Mouse (Mus musculus) macrophage (primary cell): Measurements from ENCODE around the gene Slc12a6. TPM values are rescaled to one million over a fixed set of nuclear protein-coding genes. Genes with fewer than 3 reads are reported as not detected.

Source experiments
- H3K27ac ChIP-seq: fragments of 350-480 bp; formaldehyde crosslinking; 2 replicates; pipeline ENCODE4 v1.9.0; 2021
- H3K36me3 ChIP-seq: fragments of 350-480 bp; formaldehyde crosslinking; 2 replicates; pipeline ENCODE4 v1.9.0; 2021; ENCODE audit errors: inconsistent target
- H3K4me3 ChIP-seq: fragments of 350-480 bp; formaldehyde crosslinking; 2 replicates; pipeline ENCODE4 v1.9.0; 2021; ENCODE audit errors: inconsistent target
- H3K79me2 ChIP-seq: fragments of 350-480 bp; formaldehyde crosslinking; 2 replicates; pipeline ENCODE4 v1.9.0; 2021; ENCODE audit errors: inconsistent target
- WGBS: methylation state at CpG from one replicate; pipeline ENCODE4 v1.1.7; 2026; ENCODE audit warnings: inconsistent platforms; ENCODE audit not compliant: missing documents; 5-methylcytosine and 5-hydroxymethylcytosine counted together
- polyA plus RNA-seq: library from polyadenylated mRNA; stranded (reverse); fragments of 250-400 nt; gene quantifications from 3 replicates; pipeline ENCODE4 v1.2.4, GENCODE M21; 2018; ENCODE audit warnings: inconsistent platforms

Slc12a6 gene
- polyA plus RNA-seq, 1 experiment from 2014 or later, result 65.3 TPM

GRCm38 (mm10) chr2:112247323-112247722, 18.3 kb upstream of the Slc12a6 start:
- Histone ChIP-seq H3K27ac (no peak overlapping the region), H3K4me3 (no peak overlapping the region), H3K79me2 (no peaks in the 10 kb centered on the region), H3K36me3 (no peaks in the 10 kb centered on the region)
- 34% methylated on average over 10 of the region's 10 CpGs for WGBS

- Histone ChIP-seq H3K79me2 (no peaks in the 10 kb centered on the region), H3K27ac (no peak overlapping the region), H3K4me3 (no peak overlapping the region), H3K36me3 (no peaks in the 10 kb centered on the region)
- WGBS, result 92% methylated on average over 10 of the region's 10 CpGs
Measured at GRCm38 (mm10) chr2:112249780-112250453, 15.7 kb upstream of the Slc12a6 start.

GRCm38 (mm10) chr2:112254675-112255515, 10.7 kb upstream of the Slc12a6 start:
- Histone ChIP-seq H3K36me3 (no peaks in the 10 kb centered on the region), H3K27ac (no peak overlapping the region), H3K4me3 (no peak overlapping the region), H3K79me2 (no peaks in the 10 kb centered on the region)
- WGBS, result 68% methylated on average over 7 of the region's 7 CpGs

- H3K27ac ChIP-seq, result no peak within 1 kb of the TSS
- H3K4me3 ChIP-seq, result no peak within 1 kb of the TSS
- peaks cover 23% of the 10 kb centered on the region; the same call in 1 of the 2 replicates for H3K79me2 ChIP-seq
- 70% methylated on average over 8 of the region's 10 CpGs for WGBS
- H3K36me3 ChIP-seq, result no peaks in the 10 kb centered on the region
Measured at GRCm38 (mm10) chr2:112259241-112259962, 6.2 kb upstream of the Slc12a6 start, which contains the start of gene Nutm1. Nutm1 (minus strand) TSS chr2:112259291.

- Histone ChIP-seq H3K27ac (peak within 1 kb of the TSS; percentile 28; the same call in 1 of the 2 replicates), H3K36me3 (no peaks in the 10 kb centered on the region), H3K79me2 (peaks cover 44% of the 10 kb centered on the region), H3K4me3 (peak within 1 kb of the TSS; percentile 82)
- under 1% methylated on average over 36 of the region's 36 CpGs for WGBS
Measured at GRCm38 (mm10) chr2:112261748-112262653, 3.6 kb upstream of the Slc12a6 start, which contains the start of gene Nop10. Nop10 (plus strand) TSS chr2:112261926.

GRCm38 (mm10) chr2:112262779-112263295, 2.8 kb upstream of the Slc12a6 start:
- H3K27ac ChIP-seq, result no peak overlapping the region

GRCm38 (mm10) chr2:112264364-112264763, 1.3 kb upstream of the Slc12a6 start:
- no peak overlapping the region for H3K27ac ChIP-seq
- H3K4me3 ChIP-seq, result no peak overlapping the region
- H3K36me3 ChIP-seq, result no peaks in the 10 kb centered on the region
- peaks cover 64% of the 10 kb centered on the region for H3K79me2 ChIP-seq
- 78% methylated on average over 4 of the region's 4 CpGs for WGBS

More at GRCm38 (mm10) chr2:112262779-112263295, 2.8 kb upstream of the Slc12a6 start:
- no peaks in the 10 kb centered on the region for H3K36me3 ChIP-seq
- peaks cover 51% of the 10 kb centered on the region for H3K79me2 ChIP-seq
- peak overlapping the region; percentile 82 for H3K4me3 ChIP-seq
- 31% methylated on average over 4 of the region's 4 CpGs for WGBS

- no peaks in the 10 kb centered on the region for H3K36me3 ChIP-seq
- H3K4me3 ChIP-seq, result peak within 1 kb of the TSS; percentile 91
- peak within 1 kb of the TSS; percentile 97 for H3K27ac ChIP-seq
- H3K79me2 ChIP-seq, result peaks cover 83% of the 10 kb centered on the region
- WGBS, result 2% methylated on average over 11 of the region's 11 CpGs
Measured at GRCm38 (mm10) chr2:112266242-112266592, 592 bp downstream of the Slc12a6 start, which contains the start of gene Gm21985. Gm21985 (plus strand) TSS chr2:112266314.

- 0% methylated on average over 10 of the region's 10 CpGs for WGBS
- no peaks in the 10 kb centered on the region for H3K36me3 ChIP-seq
Measured at GRCm38 (mm10) chr2:112266780-112267179, 1.2 kb downstream of the Slc12a6 start.

GRCm38 (mm10) chr2:112267547-112268269, 2.1 kb downstream of the Slc12a6 start:
- WGBS, result 0% methylated on average over 8 of the region's 8 CpGs
- no peaks in the 10 kb centered on the region for H3K36me3 ChIP-seq
- peak overlapping the region; percentile 91 for H3K4me3 ChIP-seq
- H3K79me2 ChIP-seq, result peaks cover 92% of the 10 kb centered on the region
- peak overlapping the region; percentile 97 for H3K27ac ChIP-seq

More at GRCm38 (mm10) chr2:112266780-112267179, 1.2 kb downstream of the Slc12a6 start:
- Histone ChIP-seq H3K4me3 (peak overlapping the region; percentile 91), H3K27ac (peak overlapping the region; percentile 97), H3K79me2 (peaks cover 89% of the 10 kb centered on the region)

GRCm38 (mm10) chr2:112270011-112270410, 4.4 kb downstream of the Slc12a6 start:
- no peaks in the 10 kb centered on the region; the same call in 1 of the 2 replicates for H3K36me3 ChIP-seq
- peak overlapping the region; percentile 97 for H3K27ac ChIP-seq
- 0 out of 2 replicates have a peak overlapping the region, but pooled peaks have one; percentile 91 for H3K4me3 ChIP-seq
- WGBS, result 64% methylated on average over 2 of the region's 2 CpGs
- peaks cover 92% of the 10 kb centered on the region for H3K79me2 ChIP-seq

GRCm38 (mm10) chr2:112272909-112273308, 7.3 kb downstream of the Slc12a6 start:
- WGBS, result 92% methylated on average over 2 of the region's 2 CpGs

GRCm38 (mm10) chr2:112273474-112273873, 7.8 kb downstream of the Slc12a6 start:
- no peak overlapping the region for H3K4me3 ChIP-seq
- 90% methylated on average over 6 of the region's 6 CpGs for WGBS
- no peak overlapping the region for H3K27ac ChIP-seq
- H3K79me2 ChIP-seq, result peaks cover 100% of the 10 kb centered on the region
- H3K36me3 ChIP-seq, result no peaks in the 10 kb centered on the region; the same call in 1 of the 2 replicates

More at GRCm38 (mm10) chr2:112272909-112273308, 7.3 kb downstream of the Slc12a6 start:
- no peak overlapping the region for H3K4me3 ChIP-seq
- peaks cover 99% of the 10 kb centered on the region for H3K79me2 ChIP-seq
- H3K27ac ChIP-seq, result no peak overlapping the region
- H3K36me3 ChIP-seq, result no peaks in the 10 kb centered on the region; the same call in 1 of the 2 replicates
